Mouse (Mus musculus) lung, postnatal 0 days (tissue): ENCODE measurements around the gene Hist1h2bf.
A peak's percentile ranks its signal among the peaks of the same experiment; 100 is the strongest.

Experiments
- CTCF ChIP-seq: IDR thresholded peaks from 2 replicates; pipeline ENCODE4 v1.5.1; 2016; ENCODE audit warnings: antibody characterized with exemption, mild to moderate bottlenecking
- EP300 ChIP-seq: IDR thresholded peaks from 2 replicates; pipeline ENCODE4 v1.6.1; 2016; ENCODE audit warnings: antibody characterized with exemption, mild to moderate bottlenecking, control low read depth

DNA sequence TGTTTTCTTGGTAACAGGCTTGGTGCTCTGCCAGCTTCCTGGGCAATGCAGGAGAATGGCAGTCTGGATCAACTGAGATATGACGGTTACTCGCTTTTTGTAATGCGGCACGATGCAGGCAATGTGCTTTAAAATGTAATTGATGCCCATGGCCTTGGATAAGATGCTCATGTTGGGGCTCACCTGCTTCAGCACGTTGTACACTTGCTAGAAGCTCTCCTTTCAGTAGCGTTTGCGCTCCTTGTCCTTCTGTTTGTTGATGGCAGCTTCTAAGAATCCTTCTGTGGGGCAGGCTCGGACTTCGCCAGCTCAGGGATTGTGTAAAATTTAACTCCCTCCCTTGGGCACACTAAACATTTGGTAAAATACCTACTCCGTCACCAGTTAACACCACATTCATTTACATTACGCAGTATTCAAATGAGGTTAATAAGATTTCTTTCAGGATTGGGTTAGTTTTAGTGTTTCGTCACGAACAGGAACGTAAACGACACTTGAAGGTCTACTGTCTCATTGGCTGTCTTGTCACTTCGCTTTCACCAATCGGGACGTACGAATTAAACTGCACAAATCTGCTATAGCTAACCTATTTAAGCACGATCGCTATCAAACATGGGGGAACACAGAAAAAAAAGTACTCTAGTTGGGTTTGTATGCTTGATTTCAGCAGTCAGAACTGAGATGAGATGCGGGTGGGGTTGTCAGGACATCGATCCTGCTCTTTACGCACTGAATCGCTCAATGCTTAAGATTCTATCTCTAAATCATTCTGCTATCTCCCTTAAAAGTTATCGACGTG is 46.9 kb upstream of the Hist1h2bf start, which contains the start of gene Hist1h2be:
- no peak for TF ChIP-seq CTCF
- TF ChIP-seq EP300, result peak; percentile 26; the same call in 1 of the 2 replicates
